Mouse (Mus musculus) E14TG2a.4 (cell line): ENCODE data around the gene Cadps.

Experiments
- CTCF ChIP-seq: conservative IDR thresholded peaks from 2 replicates; pipeline ENCODE4 v1.5.1; 2014; ENCODE audit warnings: low read length
- NANOG ChIP-seq: IDR thresholded peaks from 2 replicates; pipeline ENCODE4 v1.6.1; 2014; ENCODE audit warnings: borderline replicate concordance, low read length, mixed read lengths
- POU5F1 ChIP-seq: IDR thresholded peaks from 2 replicates; pipeline ENCODE4 v1.6.1; 2014; ENCODE audit warnings: low read length, borderline replicate concordance

DNA sequence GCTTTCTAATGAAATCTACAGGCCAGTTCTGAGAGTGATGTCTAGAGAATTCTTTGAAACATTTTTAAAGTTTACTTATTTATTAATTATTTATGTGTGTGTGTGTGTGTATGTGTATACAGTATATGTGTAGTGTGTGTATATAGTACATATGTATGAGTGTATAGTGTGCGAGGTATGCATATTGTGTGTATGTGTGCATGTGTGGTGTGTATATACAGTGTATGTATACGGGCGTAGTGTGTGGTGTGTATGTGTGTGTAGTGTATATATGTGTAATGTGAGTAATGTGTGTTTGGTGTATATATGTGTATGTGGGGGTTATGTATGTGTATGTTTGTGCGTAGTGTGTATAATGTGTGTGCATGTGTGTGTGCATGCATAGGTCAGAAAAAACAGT, 275.4 kb downstream of the Cadps start:
- no peak for TF ChIP-seq CTCF
- TF ChIP-seq NANOG: no peak
- TF ChIP-seq POU5F1: no peak
